In genomic region chr12:112544946-112545701, GRCm38 (mm10) we compare ENCODE assay signal across 13 mouse cellular contexts. TPM values are rescaled to one million over a fixed set of nuclear protein-coding genes. Genes with fewer than 3 reads are reported as not detected.
DNase-seq lines count a peak whose midpoint lies in the region; ATAC-seq lines count a peak whose summit lies in the region.
"Had no signal": no experiment of that assay in that cellular context is flagged by ENCODE, and none has a peak within 500 bp of the region (broad histone marks: within the 10 kb centered on the region; RNA-seq: fewer than 3 reads in every experiment).

No protein-coding gene starts in this region.

- no peak overlapping the region for H3K27ac ChIP-seq in heart, embryonic 12.5 days (ENCODE audit: poor library complexity, severe bottlenecking)
- 0 out of 2 replicates have a peak overlapping the region, but pooled peaks have one; percentile 23 for H3K27ac ChIP-seq in limb, embryonic 12.5 days
- H3K27ac ChIP-seq: heart, embryonic 13.5 days; neural tube, embryonic 13.5 days had no signal

- DNase-seq in heart, adult 18-20 months = peak; percentile 34 to 50
- DNase-seq in right cerebral cortex, postnatal 4 days = peak; percentile 9
- no peak for DNase-seq in right cerebral cortex, adult 2 months (ENCODE audit: low spot score in 2 of 2)
- DNase-seq in ovary, postnatal 14 days (ENCODE audit: low spot score) = no peak
- DNase-seq in cerebellum, adult 9-11 months = no peak
- DNase-seq in cerebellum, postnatal 36 days = no peak
- DNase-seq: cerebellum, adult 11 months; kidney, adult 9 months; thymus, postnatal 36 days had no signal

- WGBS in heart, embryonic 12.5 days = 34% methylated on average over 12 of the region's 12 CpGs
- 38% methylated on average over 12 of the region's 12 CpGs for WGBS in limb, embryonic 12.5 days

- H3K9ac ChIP-seq in heart, embryonic 12.5 days = no peak overlapping the region
- no peak overlapping the region for H3K9ac ChIP-seq in limb, embryonic 12.5 days (replicated peaks)
- H3K9ac ChIP-seq: heart, embryonic 13.5 days; neural tube, embryonic 13.5 days had no signal

- no peaks in the 10 kb centered on the region for H3K9me3 ChIP-seq in heart, embryonic 12.5 days (replicated peaks)
- no peaks in the 10 kb centered on the region for H3K9me3 ChIP-seq in limb, embryonic 12.5 days
- H3K9me3 ChIP-seq: heart, embryonic 13.5 days; neural tube, embryonic 13.5 days had no signal

- H3K4me1 ChIP-seq in heart, embryonic 12.5 days (replicated peaks) = peaks cover 27% of the 10 kb centered on the region
- peaks cover 30% of the 10 kb centered on the region for H3K4me1 ChIP-seq in limb, embryonic 12.5 days (replicated peaks)

- ATAC-seq in heart, embryonic 12.5 days (ENCODE audit: insufficient number of reproducible peaks, low FRiP score) = no peak
- ATAC-seq in limb, embryonic 12.5 days (ENCODE audit: insufficient number of reproducible peaks, insufficient read depth, low FRiP score, low TSS enrichment, low read depth) = no peak

- no peaks in the 10 kb centered on the region for H3K36me3 ChIP-seq in heart, embryonic 12.5 days
- H3K36me3 ChIP-seq in limb, embryonic 12.5 days = no peaks in the 10 kb centered on the region
- H3K36me3 ChIP-seq: heart, embryonic 13.5 days; neural tube, embryonic 13.5 days had no signal

- no peak overlapping the region for H3K4me3 ChIP-seq in heart, embryonic 12.5 days
- no peak overlapping the region for H3K4me3 ChIP-seq in limb, embryonic 12.5 days (replicated peaks)
- H3K4me3 ChIP-seq: heart, embryonic 13.5 days; neural tube, embryonic 13.5 days had no signal

- no peak overlapping the region for H3K4me2 ChIP-seq in heart, embryonic 12.5 days
- no peak overlapping the region for H3K4me2 ChIP-seq in limb, embryonic 12.5 days
- H3K4me2 ChIP-seq: heart, embryonic 13.5 days; neural tube, embryonic 13.5 days had no signal

- peaks cover 26% of the 10 kb centered on the region; the same call in 1 of the 2 replicates for H3K27me3 ChIP-seq in heart, embryonic 12.5 days (replicated peaks)
- H3K27me3 ChIP-seq in limb, embryonic 12.5 days = peaks cover 12% of the 10 kb centered on the region; the same call in 1 of the 2 replicates

RNA-seq across cellular contexts. Expression of gene Tmem179, which starts 28.6 kb away (rescaled TPM):
- under 1 TPM in 1 of 2 experiments, not detected in 1; 0.10 TPM for total RNA-seq in heart, adult 18-20 months (2021)
- polyA plus RNA-seq in heart, embryonic 12.5 days (2016; fragmentation: Nextera tagmentation; extraction: Ambion mirVana) = 0.68 and 0.88 TPM in 2 replicates
- polyA plus RNA-seq in limb, embryonic 12.5 days (2016; fragmentation: Nextera tagmentation; extraction: Ambion mirVana) = 0.19 and 0.23 TPM in 2 replicates

RNA-seq across cellular contexts. Expression of gene Inf2, which starts 43.5 kb away (rescaled TPM):
- 10 to 100 TPM; 11.9 to 17.2 TPM for total RNA-seq in heart, adult 18-20 months (2021)
- 2.2 and 3.5 TPM in 2 replicates for polyA plus RNA-seq in heart, embryonic 12.5 days (2016; fragmentation: Nextera tagmentation; extraction: Ambion mirVana)
- polyA plus RNA-seq in limb, embryonic 12.5 days (2016; fragmentation: Nextera tagmentation; extraction: Ambion mirVana) = 2.0 and 2.2 TPM in 2 replicates

RNA-seq across cellular contexts. Expression of gene A530016L24Rik, which starts 55.9 kb away (rescaled TPM):
- 10 to 100 TPM; 35.2 to 39.5 TPM for total RNA-seq in heart, adult 18-20 months (2021)
- 6.7 and 7.4 TPM in 2 replicates for polyA plus RNA-seq in heart, embryonic 12.5 days (2016; fragmentation: Nextera tagmentation; extraction: Ambion mirVana)
- 0.23 TPM in 1 of 2 replicates, not detected in the other for polyA plus RNA-seq in limb, embryonic 12.5 days (2016; fragmentation: Nextera tagmentation; extraction: Ambion mirVana)

Comparison
In these comparisons a context has a peak if more than half of its experiments do, and no peak if none do; other contexts are left out.
1. DNase-seq: peak in heart, adult 18-20 months (2 of 2) and right cerebral cortex, postnatal 4 days (single experiment); none in right cerebral cortex, adult 2 months (0 of 2), ovary, postnatal 14 days (single experiment), cerebellum, adult 9-11 months (single experiment) and cerebellum, postnatal 36 days (0 of 2).